Mouse (Mus musculus) cerebellum, adult 2 months (tissue): Measurements from ENCODE around the gene Syngap1. TPM values are rescaled to one million over a fixed set of nuclear protein-coding genes. Genes with fewer than 3 reads are reported as not detected.
"Not testable (repeated sequence)": the region's sequence is repeated elsewhere in the genome, so short reads cannot be mapped to it uniquely, and the experiment has no call there.

Source experiments
- DNase-seq, 2 experiments: peaks; one replicate each; pipeline ENCODE4 v3.0.0; 2021
- H3K27ac ChIP-seq: fragments of 200-500 bp; 2 replicates; pipeline ENCODE4 v1.5.1; 2012; ENCODE audit warnings: low read length, control low read depth, inconsistent platforms; ENCODE audit not compliant: insufficient read depth
- H3K27me3 ChIP-seq: fragments of 200-500 bp; 2 replicates; pipeline ENCODE4 v1.6.1; 2012; ENCODE audit warnings: inconsistent platforms, mild to moderate bottlenecking, low read length, moderate library complexity; ENCODE audit not compliant: control insufficient read depth, insufficient read depth
- H3K4me1 ChIP-seq: fragments of 200-500 bp; 2 replicates; pipeline ENCODE4 v1.6.1; 2011; ENCODE audit warnings: low read length; ENCODE audit not compliant: control insufficient read depth, insufficient read depth
- H3K4me3 ChIP-seq: fragments of 200-500 bp; replicated peaks from 2 replicates; pipeline ENCODE3; 2011; ENCODE audit warnings: mild to moderate bottlenecking, low read depth, low read length, control low read depth; ENCODE audit not compliant: insufficient read depth
- CTCF ChIP-seq: fragments of 200-500 bp; IDR thresholded peaks from 2 replicates; pipeline ENCODE4 v1.5.1; 2011; ENCODE audit warnings: low read depth, mild to moderate bottlenecking, control low read depth, low read length, moderate library complexity, borderline replicate concordance; ENCODE audit not compliant: insufficient read depth
- POLR2A ChIP-seq: fragments of 200-500 bp; IDR thresholded peaks from 2 replicates; pipeline ENCODE4 v1.6.1; 2011; ENCODE audit warnings: low read length, control low read depth, borderline replicate concordance; ENCODE audit not compliant: insufficient read depth
- WGBS: fragments of 180-500 bp; shearing (Covaris S2); methylation state at CpG from one replicate; pipeline ENCODE4 v1.1.7; 2018; 5-methylcytosine and 5-hydroxymethylcytosine counted together
- polyA plus RNA-seq: library from polyadenylated mRNA; depleted of rRNA; stranded (reverse); fragments of >200 nt; gene quantifications from 2 replicates; pipeline ENCODE4 v1.2.3, GENCODE M21; 2012; rRNA removed

The Syngap1 gene
- 55.9 and 62.5 TPM in 2 replicates for polyA plus RNA-seq

GRCm38 (mm10) chr17:26941031-26941789, at the start of gene Syngap1:
Syngap1 (plus strand) TSS chr17:26941253.
- TF ChIP-seq POLR2A (peak; percentile 35; the same call in 1 of the 2 replicates), CTCF (no peak)
- H3K4me3 ChIP-seq = peak within 1 kb of the TSS; percentile 83
- peaks cover 13% of the 10 kb centered on the region for H3K4me1 ChIP-seq
- peak; percentile 63 to 75 for DNase-seq
- 2% methylated on average over 15 of the region's 24 CpGs for WGBS
- H3K27ac ChIP-seq = peak within 1 kb of the TSS; percentile 95
- H3K27me3 ChIP-seq = no peaks in the 10 kb centered on the region

GRCm38 (mm10) chr17:26892635-26893375, 48.2 kb upstream of the Syngap1 start:
- no peaks in the 10 kb centered on the region for H3K27me3 ChIP-seq
- WGBS = 11% methylated on average over 16 of the region's 16 CpGs
- DNase-seq = peak in 1 of 2 experiments; percentile 14
- H3K27ac ChIP-seq = no peak overlapping the region
- TF ChIP-seq POLR2A (no peak), CTCF (no peak)
- H3K4me1 ChIP-seq = peaks cover 5% of the 10 kb centered on the region
- H3K4me3 ChIP-seq = no peak overlapping the region

- TF ChIP-seq POLR2A (no peak), CTCF (no peak)
- Histone ChIP-seq H3K4me3 (no peak overlapping the region), H3K4me1 (peaks cover 5% of the 10 kb centered on the region), H3K27me3 (no peaks in the 10 kb centered on the region), H3K27ac (no peak overlapping the region)
- 52% methylated on average over 6 of the region's 6 CpGs for WGBS
- no peak for DNase-seq
Observed at GRCm38 (mm10) chr17:26893492-26893891, 47.6 kb upstream of the Syngap1 start.

- Histone ChIP-seq H3K4me3 (no peak overlapping the region), H3K27ac (no peak overlapping the region), H3K27me3 (no peaks in the 10 kb centered on the region), H3K4me1 (peaks cover 5% of the 10 kb centered on the region)
- 78% methylated on average over 6 of the region's 6 CpGs for WGBS
- DNase-seq = no peak
- TF ChIP-seq CTCF (no peak), POLR2A (no peak)
Observed at GRCm38 (mm10) chr17:26894342-26894741, 46.7 kb upstream of the Syngap1 start.

DNA sequence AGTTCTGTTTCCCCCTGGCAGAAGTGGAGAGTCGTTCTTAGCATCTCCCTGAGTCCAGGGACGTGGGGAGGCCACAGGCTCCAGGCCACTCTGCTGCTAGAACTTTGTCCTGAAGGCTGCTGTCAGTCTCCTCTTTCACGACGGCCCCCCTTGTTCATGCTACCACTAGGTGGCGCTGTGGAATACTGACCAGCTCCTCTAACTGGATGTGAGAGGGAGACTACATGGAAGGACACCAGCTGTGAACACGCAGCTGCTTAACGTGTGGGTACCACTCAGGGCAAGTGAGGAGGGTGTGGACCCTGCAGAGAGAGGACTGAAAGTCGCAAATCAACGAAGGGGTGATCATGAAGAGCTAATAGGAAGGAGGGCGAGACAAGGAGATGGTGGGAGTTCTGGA, 45.5 kb upstream of the Syngap1 start:
- Histone ChIP-seq H3K27ac (no peak overlapping the region), H3K27me3 (no peaks in the 10 kb centered on the region), H3K4me3 (no peak overlapping the region), H3K4me1 (peaks cover 5% of the 10 kb centered on the region)
- DNase-seq = peak; percentile 58 to 68
- 10% methylated on average over 10 of the region's 10 CpGs for WGBS
- peak; percentile 83 for TF ChIP-seq CTCF
- TF ChIP-seq POLR2A = no peak

DNA sequence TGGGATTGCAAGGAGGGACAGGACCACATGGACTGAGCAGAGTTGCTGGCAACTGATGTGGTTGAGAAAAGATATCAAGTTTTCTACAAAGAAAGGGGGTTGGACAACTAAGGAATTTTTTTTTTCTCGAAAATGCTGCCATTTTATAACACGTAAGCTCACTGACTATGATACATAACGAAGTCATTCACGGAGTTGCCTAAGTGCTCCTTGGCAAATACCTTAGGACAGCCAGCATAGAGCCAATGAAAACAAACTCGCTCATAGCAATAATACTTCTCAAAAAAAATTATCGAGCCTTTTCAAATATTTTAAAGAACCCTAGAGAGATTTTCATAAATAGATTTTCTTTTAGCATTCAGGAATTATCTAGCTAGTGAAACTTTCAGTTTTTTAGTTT, 40.1 kb upstream of the Syngap1 start:
- Histone ChIP-seq H3K27ac (no peak overlapping the region), H3K4me1 (no peaks in the 10 kb centered on the region), H3K27me3 (no peaks in the 10 kb centered on the region), H3K4me3 (no peak overlapping the region)
- DNase-seq = no peak
- no peak for TF ChIP-seq POLR2A
- TF ChIP-seq CTCF = no peak
- WGBS = 80% methylated on average over 6 of the region's 6 CpGs

- no peak overlapping the region for H3K4me3 ChIP-seq
- no peaks in the 10 kb centered on the region for H3K27me3 ChIP-seq
- H3K27ac ChIP-seq = no peak overlapping the region
- no peak for TF ChIP-seq POLR2A
- TF ChIP-seq CTCF = no peak
- DNase-seq = no peak
- no peaks in the 10 kb centered on the region for H3K4me1 ChIP-seq
- 59% methylated on average over 5 of the region's 5 CpGs for WGBS
Observed at GRCm38 (mm10) chr17:26904320-26904719, 36.7 kb upstream of the Syngap1 start.

GRCm38 (mm10) chr17:26907506-26907905, 33.5 kb upstream of the Syngap1 start:
- not testable (repeated sequence) for H3K4me1 ChIP-seq, H3K27me3 ChIP-seq
- 27% methylated on average over 15 of the region's 15 CpGs for WGBS

More at GRCm38 (mm10) chr17:26907506-26907905, 33.5 kb upstream of the Syngap1 start:
- peak; percentile 22 to 23 for DNase-seq
- H3K4me3 ChIP-seq, H3K27ac ChIP-seq: not testable (repeated sequence)
